Mouse (Mus musculus): ENCODE measurements around the gene Prx. TPM values are rescaled to one million over a fixed set of nuclear protein-coding genes. Genes with fewer than 3 reads are reported as not detected.

The Prx gene
- polyA plus RNA-seq, 1 experiment: 2.0 TPM

DNA sequence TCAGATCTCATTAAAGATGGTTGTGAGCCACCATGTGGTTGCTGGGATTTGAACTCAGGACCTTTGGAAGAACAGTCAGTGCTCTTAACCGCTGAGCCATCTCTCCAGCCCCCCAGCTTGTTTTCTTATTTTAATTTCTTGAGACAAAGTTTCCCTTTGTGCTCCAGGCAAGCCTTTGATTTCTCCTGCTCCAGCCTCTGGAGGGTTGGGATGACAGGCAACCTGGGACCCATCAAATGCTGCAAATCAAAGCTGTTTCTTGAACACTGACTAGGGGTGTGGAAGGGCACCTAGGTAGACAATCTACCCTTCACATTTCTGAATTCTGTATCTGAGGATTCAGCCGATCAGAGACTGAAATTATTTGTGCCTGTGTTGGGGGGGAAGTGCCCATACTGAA, 11.7 kb downstream of the Prx start:
- Histone ChIP-seq H3K27ac (ENCODE audit: control insufficient read depth, insufficient read depth, low read length) (no peak overlapping the region), H3K27me3 (ENCODE audit: control insufficient read depth, insufficient read depth, low read length) (no peaks in the 10 kb centered on the region)
- DNase-seq: no peak

DNA sequence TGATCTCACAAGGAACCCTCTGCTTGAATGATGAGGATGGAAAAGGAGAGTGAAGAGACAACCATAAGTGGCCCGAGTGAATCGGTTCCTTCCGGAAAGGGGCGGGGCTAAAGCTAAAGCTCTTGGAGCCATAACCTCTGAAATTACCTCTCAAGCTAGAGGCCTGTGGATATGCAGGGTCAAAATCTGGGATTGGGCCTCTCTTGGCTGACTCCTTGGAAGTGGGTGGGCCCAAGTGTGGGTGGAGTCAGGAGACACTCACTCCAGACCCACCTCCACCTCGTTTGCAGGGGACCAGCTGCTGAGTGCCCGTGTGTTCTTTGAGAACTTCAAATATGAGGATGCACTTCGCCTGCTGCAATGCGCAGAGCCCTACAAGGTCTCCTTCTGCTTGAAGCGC, 15.8 kb downstream of the Prx start:
- no peak for TF ChIP-seq CTCF (IDR thresholded peaks at IDR 0.05; ENCODE audit: borderline replicate concordance, control insufficient read depth, extremely low read depth, insufficient read depth, low read length, poor library complexity)
- no peak for TF ChIP-seq POLR2A (IDR thresholded peaks at IDR 0.05; ENCODE audit: control insufficient read depth, extremely low read depth, insufficient read depth, low read length, poor library complexity)
- no peak overlapping the region for H3K27ac ChIP-seq (ENCODE audit: control insufficient read depth, insufficient read depth, low read length)
- H3K4me1 ChIP-seq (replicated peaks; ENCODE audit: control insufficient read depth, insufficient read depth, low read length): no peaks in the 10 kb centered on the region
- no peak overlapping the region for H3K4me3 ChIP-seq (ENCODE audit: control insufficient read depth, insufficient read depth, low read length)
- WGBS: 93% methylated on average over 9 of the region's 9 CpGs
- no peak for DNase-seq
- H3K36me3 ChIP-seq (ENCODE audit: control insufficient read depth, insufficient read depth, low read length): no peaks in the 10 kb centered on the region
- H3K27me3 ChIP-seq (ENCODE audit: control insufficient read depth, insufficient read depth, low read length): no peaks in the 10 kb centered on the region

More for the DNA sequence above, 11.7 kb downstream of the Prx start:
- H3K4me1 ChIP-seq (replicated peaks; ENCODE audit: control insufficient read depth, insufficient read depth, low read length): peaks cover 10% of the 10 kb centered on the region
- no peaks in the 10 kb centered on the region for H3K36me3 ChIP-seq (ENCODE audit: control insufficient read depth, insufficient read depth, low read length)
- H3K4me3 ChIP-seq (ENCODE audit: control insufficient read depth, insufficient read depth, low read length): no peak overlapping the region
- TF ChIP-seq POLR2A (IDR thresholded peaks at IDR 0.05; ENCODE audit: control insufficient read depth, extremely low read depth, insufficient read depth, low read length, poor library complexity): no peak
- no peak for TF ChIP-seq CTCF (IDR thresholded peaks at IDR 0.05; ENCODE audit: borderline replicate concordance, control insufficient read depth, extremely low read depth, insufficient read depth, low read length, poor library complexity)
- WGBS: 97% methylated on average over 2 of the region's 2 CpGs

DNA sequence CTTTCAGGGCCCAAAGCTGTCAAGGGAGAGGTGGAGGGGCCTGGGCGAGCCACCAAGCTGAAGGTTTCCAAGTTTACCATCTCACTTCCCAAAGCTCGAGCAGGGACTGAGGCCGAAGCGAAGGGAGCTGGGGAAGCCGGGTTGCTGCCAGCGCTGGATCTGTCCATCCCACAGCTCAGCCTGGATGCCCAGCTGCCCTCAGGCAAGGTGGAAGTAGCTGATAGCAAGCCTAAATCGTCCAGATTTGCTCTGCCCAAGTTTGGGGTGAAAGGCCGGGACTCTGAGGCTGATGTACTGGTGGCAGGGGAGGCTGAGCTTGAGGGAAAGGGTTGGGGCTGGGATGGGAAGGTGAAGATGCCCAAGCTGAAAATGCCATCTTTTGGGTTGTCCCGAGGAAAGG, 19.2 kb downstream of the Prx start:
- 90% methylated on average over 9 of the region's 9 CpGs for whole genome bisulfite sequencing
- Histone ChIP-seq H3K4me3 (ENCODE audit: control insufficient read depth, insufficient read depth, low read length) (no peak overlapping the region), H3K4me1 (replicated peaks; ENCODE audit: control insufficient read depth, insufficient read depth, low read length) (no peaks in the 10 kb centered on the region), H3K27ac (ENCODE audit: control insufficient read depth, insufficient read depth, low read length) (no peak overlapping the region), H3K27me3 (ENCODE audit: control insufficient read depth, insufficient read depth, low read length) (no peaks in the 10 kb centered on the region), H3K36me3 (ENCODE audit: control insufficient read depth, insufficient read depth, low read length) (no peaks in the 10 kb centered on the region)
- TF ChIP-seq CTCF (IDR thresholded peaks at IDR 0.05; ENCODE audit: borderline replicate concordance, control insufficient read depth, extremely low read depth, insufficient read depth, low read length, poor library complexity): no peak
- no peak for TF ChIP-seq POLR2A (IDR thresholded peaks at IDR 0.05; ENCODE audit: control insufficient read depth, extremely low read depth, insufficient read depth, low read length, poor library complexity)
- DNase-seq: no peak

DNA sequence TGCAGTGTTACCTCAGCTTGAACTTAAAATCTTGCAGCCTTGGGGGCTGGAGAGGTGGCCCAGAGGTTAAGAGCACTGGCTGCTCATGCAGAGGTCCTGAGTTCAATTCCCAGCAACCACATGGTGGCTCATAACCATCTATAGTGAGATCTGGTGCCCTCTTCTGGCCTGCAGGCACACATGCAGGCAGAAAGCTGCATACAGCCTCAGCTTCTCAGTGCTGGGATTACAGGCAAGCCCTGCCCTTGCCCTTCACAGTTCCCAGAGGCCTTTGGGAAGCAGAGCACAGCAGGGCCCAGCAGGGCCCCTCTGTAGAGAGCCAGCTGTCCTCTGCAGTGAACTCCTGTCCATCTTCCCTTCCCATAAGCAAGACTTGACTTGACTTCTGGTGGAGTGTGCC, 21.0 kb downstream of the Prx start:
- no peak overlapping the region for H3K4me3 ChIP-seq (ENCODE audit: control insufficient read depth, insufficient read depth, low read length)
- H3K4me1 ChIP-seq (replicated peaks; ENCODE audit: control insufficient read depth, insufficient read depth, low read length): no peaks in the 10 kb centered on the region
- no peak for TF ChIP-seq POLR2A (IDR thresholded peaks at IDR 0.05; ENCODE audit: control insufficient read depth, extremely low read depth, insufficient read depth, low read length, poor library complexity)
- no peak for TF ChIP-seq CTCF (IDR thresholded peaks at IDR 0.05; ENCODE audit: borderline replicate concordance, control insufficient read depth, extremely low read depth, insufficient read depth, low read length, poor library complexity)
- DNase-seq: no peak
- no peaks in the 10 kb centered on the region for H3K27me3 ChIP-seq (ENCODE audit: control insufficient read depth, insufficient read depth, low read length)
- no peaks in the 10 kb centered on the region for H3K36me3 ChIP-seq (ENCODE audit: control insufficient read depth, insufficient read depth, low read length)
- H3K27ac ChIP-seq (ENCODE audit: control insufficient read depth, insufficient read depth, low read length): no peak overlapping the region

DNA sequence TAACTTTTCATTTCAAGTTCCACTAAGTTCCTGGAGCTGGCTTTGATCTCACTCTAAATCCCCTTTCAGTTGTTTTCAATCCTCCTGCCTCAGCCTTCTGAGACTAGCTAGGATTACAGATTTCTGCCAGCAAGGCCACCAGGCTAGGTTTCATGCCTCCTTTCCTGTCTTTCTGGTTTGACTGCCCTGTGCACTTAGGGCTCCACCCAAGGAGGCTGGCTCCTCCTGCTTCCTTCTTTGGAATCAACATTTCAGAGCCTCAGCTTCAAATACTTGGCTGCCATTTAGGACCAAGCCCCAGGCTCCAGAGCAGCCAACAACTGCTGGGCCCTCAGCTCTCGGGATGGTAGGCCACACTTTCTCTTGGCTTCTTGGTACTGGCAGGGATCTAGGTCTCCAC, 21.5 kb downstream of the Prx start:
- WGBS: 100% methylated on average over 1 of the region's 1 CpGs
- Histone ChIP-seq H3K4me3 (ENCODE audit: control insufficient read depth, insufficient read depth, low read length) (no peak overlapping the region), H3K36me3 (ENCODE audit: control insufficient read depth, insufficient read depth, low read length) (no peaks in the 10 kb centered on the region), H3K27me3 (ENCODE audit: control insufficient read depth, insufficient read depth, low read length) (no peaks in the 10 kb centered on the region), H3K4me1 (replicated peaks; ENCODE audit: control insufficient read depth, insufficient read depth, low read length) (no peaks in the 10 kb centered on the region), H3K27ac (ENCODE audit: control insufficient read depth, insufficient read depth, low read length) (no peak overlapping the region)
- DNase-seq: no peak
- TF ChIP-seq POLR2A (IDR thresholded peaks at IDR 0.05; ENCODE audit: control insufficient read depth, extremely low read depth, insufficient read depth, low read length, poor library complexity) (no peak), CTCF (IDR thresholded peaks at IDR 0.05; ENCODE audit: borderline replicate concordance, control insufficient read depth, extremely low read depth, insufficient read depth, low read length, poor library complexity) (no peak)

DNA sequence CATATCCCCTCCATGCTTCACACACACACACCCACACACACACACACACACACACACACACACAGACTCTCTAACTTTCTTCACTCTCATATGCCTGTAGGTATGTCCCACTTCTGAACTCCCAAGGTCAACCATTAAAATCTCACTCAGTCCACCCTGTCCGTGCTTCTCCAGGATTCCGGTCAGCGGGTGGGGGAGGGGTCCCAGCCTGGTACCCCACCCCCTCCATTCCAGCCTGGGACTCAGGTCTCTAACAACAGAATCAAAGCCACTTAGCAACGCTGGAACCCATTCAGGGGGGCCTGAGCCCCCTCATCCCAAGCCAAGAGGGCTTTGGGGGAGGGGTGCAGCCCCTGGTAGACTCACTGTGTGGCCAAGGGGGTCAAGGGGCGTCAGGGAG, 23.8 kb downstream of the Prx start, which contains the start of gene Hipk4:
Gene Hipk4, plus strand, starts transcription at position 301 of the 400 bp plus-strand sequence.
- WGBS: 93% methylated on average over 5 of the region's 5 CpGs
- Histone ChIP-seq H3K4me3 (ENCODE audit: control insufficient read depth, insufficient read depth, low read length) (no peak within 1 kb of the TSS), H3K36me3 (ENCODE audit: control insufficient read depth, insufficient read depth, low read length) (no peaks in the 10 kb centered on the region), H3K4me1 (replicated peaks; ENCODE audit: control insufficient read depth, insufficient read depth, low read length) (no peaks in the 10 kb centered on the region), H3K27me3 (ENCODE audit: control insufficient read depth, insufficient read depth, low read length) (no peaks in the 10 kb centered on the region), H3K27ac (ENCODE audit: control insufficient read depth, insufficient read depth, low read length) (no peak within 1 kb of the TSS)
- TF ChIP-seq POLR2A (IDR thresholded peaks at IDR 0.05; ENCODE audit: control insufficient read depth, extremely low read depth, insufficient read depth, low read length, poor library complexity) (no peak), CTCF (IDR thresholded peaks at IDR 0.05; ENCODE audit: borderline replicate concordance, control insufficient read depth, extremely low read depth, insufficient read depth, low read length, poor library complexity) (no peak)
- no peak for DNase-seq

DNA sequence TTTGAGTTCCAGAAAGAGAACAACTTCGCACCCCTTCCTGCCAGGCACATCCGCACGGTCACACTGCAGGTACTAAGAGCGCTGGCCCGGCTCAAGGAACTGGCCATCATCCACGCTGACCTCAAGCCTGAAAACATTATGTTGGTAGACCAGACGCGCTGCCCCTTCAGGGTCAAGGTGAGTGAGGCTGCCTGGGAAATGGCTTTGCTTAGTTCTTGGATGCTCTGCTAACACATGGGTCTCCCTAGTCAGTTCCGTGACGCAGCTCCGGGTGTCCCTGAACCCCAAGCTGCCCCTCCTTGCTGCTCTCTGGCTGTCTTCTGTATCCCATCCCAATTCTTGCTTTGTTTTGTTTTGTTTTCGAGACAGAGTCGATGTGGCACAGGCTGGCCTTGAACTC, 24.7 kb downstream of the Prx start:
- WGBS: 98% methylated on average over 13 of the region's 13 CpGs
- no peak for DNase-seq
- H3K27me3 ChIP-seq (ENCODE audit: control insufficient read depth, insufficient read depth, low read length): no peaks in the 10 kb centered on the region
- H3K4me3 ChIP-seq (ENCODE audit: control insufficient read depth, insufficient read depth, low read length): no peak overlapping the region
- no peak for TF ChIP-seq CTCF (IDR thresholded peaks at IDR 0.05; ENCODE audit: borderline replicate concordance, control insufficient read depth, extremely low read depth, insufficient read depth, low read length, poor library complexity)
- H3K4me1 ChIP-seq (replicated peaks; ENCODE audit: control insufficient read depth, insufficient read depth, low read length): no peaks in the 10 kb centered on the region
- no peak overlapping the region for H3K27ac ChIP-seq (ENCODE audit: control insufficient read depth, insufficient read depth, low read length)
- H3K36me3 ChIP-seq (ENCODE audit: control insufficient read depth, insufficient read depth, low read length): no peaks in the 10 kb centered on the region

Measured in thymus, adult 2 months (tissue).